Comparison of ENCODE assay signal across 8 mouse cellular contexts in genomic region chr4:8954356-8954914, GRCm38 (mm10).
DNase-seq lines count a peak whose midpoint lies in the region; ATAC-seq lines count a peak whose summit lies in the region.

No protein-coding gene starts in this region.

- 0 out of 2 replicates have a peak overlapping the region, but pooled peaks have one; percentile 1 for H3K9ac ChIP-seq in intestine, embryonic 14.5 days (ENCODE audit: low read length)
- H3K9ac ChIP-seq in liver, embryonic 15.5 days, result no peak overlapping the region
- no peak overlapping the region for H3K9ac ChIP-seq in neural tube, embryonic 15.5 days (replicated peaks)

- WGBS in intestine, embryonic 14.5 days, result 7% methylated on average over 10 of the region's 10 CpGs
- WGBS in liver, embryonic 15.5 days (ENCODE audit: insufficient replicate concordance), result 36% methylated on average over 10 of the region's 10 CpGs
- WGBS in neural tube, embryonic 15.5 days, result 23% methylated on average over 10 of the region's 10 CpGs

- peaks cover 36% of the 10 kb centered on the region for H3K4me1 ChIP-seq in intestine, embryonic 14.5 days (replicated peaks; ENCODE audit: control insufficient read depth, insufficient read depth, low read length)
- peaks cover 4% of the 10 kb centered on the region; the same call in 1 of the 2 replicates for H3K4me1 ChIP-seq in liver, embryonic 15.5 days (replicated peaks)
- peaks cover 34% of the 10 kb centered on the region for H3K4me1 ChIP-seq in neural tube, embryonic 15.5 days

- peak; percentile 84 for ATAC-seq in intestine, embryonic 14.5 days (replicated peaks; ENCODE audit: low FRiP score, low TSS enrichment, low read depth)
- peak; percentile 72 for ATAC-seq in liver, embryonic 15.5 days (ENCODE audit: insufficient read depth)
- ATAC-seq in neural tube, embryonic 15.5 days (ENCODE audit: low FRiP score), result peak; percentile 56

- H3K27ac ChIP-seq in intestine, embryonic 14.5 days (ENCODE audit: low read depth), result peak overlapping the region; percentile 40
- H3K27ac ChIP-seq in liver, embryonic 15.5 days (replicated peaks), result 0 out of 2 replicates have a peak overlapping the region, but pooled peaks have one; percentile 6
- peak overlapping the region; percentile 48; the same call in 1 of the 2 replicates for H3K27ac ChIP-seq in neural tube, embryonic 15.5 days (replicated peaks)

- no peaks in the 10 kb centered on the region for H3K9me3 ChIP-seq in intestine, embryonic 14.5 days (ENCODE audit: control insufficient read depth, low read length)
- no peaks in the 10 kb centered on the region for H3K9me3 ChIP-seq in liver, embryonic 15.5 days (replicated peaks)
- H3K9me3 ChIP-seq in neural tube, embryonic 15.5 days (replicated peaks), result no peaks in the 10 kb centered on the region

- no peaks in the 10 kb centered on the region for H3K27me3 ChIP-seq in intestine, embryonic 14.5 days (replicated peaks; ENCODE audit: control insufficient read depth, insufficient read depth, low read length)
- no peaks in the 10 kb centered on the region for H3K27me3 ChIP-seq in liver, embryonic 15.5 days
- no peaks in the 10 kb centered on the region for H3K27me3 ChIP-seq in neural tube, embryonic 15.5 days (replicated peaks)

- peak overlapping the region; percentile 38 for H3K4me2 ChIP-seq in intestine, embryonic 14.5 days (ENCODE audit: low read length)
- H3K4me2 ChIP-seq in liver, embryonic 15.5 days, result peak overlapping the region; percentile 32
- H3K4me2 ChIP-seq in neural tube, embryonic 15.5 days, result peak overlapping the region; percentile 18; the same call in 1 of the 2 replicates

- H3K4me3 ChIP-seq in intestine, embryonic 14.5 days (ENCODE audit: low read depth, low read length), result 0 out of 2 replicates have a peak overlapping the region, but pooled peaks have one; percentile 0
- H3K4me3 ChIP-seq in liver, embryonic 15.5 days (replicated peaks), result no peak overlapping the region
- no peak overlapping the region for H3K4me3 ChIP-seq in neural tube, embryonic 15.5 days (replicated peaks)

- DNase-seq in adipocyte (ENCODE audit: low spot score), result peak; percentile 53
- peak; percentile 37 to 47 for DNase-seq in cerebellum, postnatal 10 days
- DNase-seq in gastrocnemius, postnatal 25 days, result peak; percentile 86
- peak; percentile 78 for DNase-seq in intestine, embryonic 14.5 days (ENCODE audit: low spot score)
- DNase-seq in left cerebral cortex, adult 11 months (ENCODE audit: low spot score), result no peak
- no peak for DNase-seq in spleen, postnatal 14 days (ENCODE audit: low spot score in 2 of 2)

- H3K36me3 ChIP-seq in intestine, embryonic 14.5 days (ENCODE audit: control insufficient read depth, insufficient read depth, low read length), result no peaks in the 10 kb centered on the region
- H3K36me3 ChIP-seq in liver, embryonic 15.5 days (replicated peaks), result no peaks in the 10 kb centered on the region
- no peaks in the 10 kb centered on the region for H3K36me3 ChIP-seq in neural tube, embryonic 15.5 days

Comparison
In these comparisons a context has a peak if more than half of its experiments do, and no peak if none do; other contexts are left out.
1. DNase-seq: peak in adipocyte (single experiment), cerebellum, postnatal 10 days (2 of 2), gastrocnemius, postnatal 25 days (single experiment) and intestine, embryonic 14.5 days (single experiment); none in left cerebral cortex, adult 11 months (single experiment) and spleen, postnatal 14 days (0 of 2).
2. Peak in every context shown above with its lines, with median percentiles within 50 percentile points of each other: ATAC-seq, H3K27ac ChIP-seq and H3K4me2 ChIP-seq.